Mouse (Mus musculus) limb, embryonic 15.5 days (tissue): ENCODE results near the gene Ccdc113. TPM values are rescaled to one million over a fixed set of nuclear protein-coding genes. Genes with fewer than 3 reads are reported as not detected.

ENCODE experiments used
- ATAC-seq: fragments of 200-750 bp; cut with Nextera tagmentation; 2 replicates; pipeline ENCODE4 v1.8.0; 2017; ENCODE audit warnings: low read depth, moderate TSS enrichment; ENCODE audit not compliant: insufficient number of reproducible peaks, low FRiP score, low TSS enrichment
- H3K27ac ChIP-seq: fragments of 300-500 bp; sonication (generic); 2 replicates; pipeline ENCODE4 v1.5.1; 2015; ENCODE audit warnings: moderate library complexity, mild to moderate bottlenecking, inconsistent platforms
- H3K27me3 ChIP-seq: fragments of 300-500 bp; sonication (generic); 2 replicates; pipeline ENCODE4 v1.6.1; 2015; ENCODE audit warnings: inconsistent platforms
- H3K36me3 ChIP-seq: fragments of 300-500 bp; sonication (generic); 2 replicates; pipeline ENCODE4 v1.6.1; 2015; ENCODE audit warnings: inconsistent platforms
- H3K4me1 ChIP-seq: fragments of 300-500 bp; sonication (generic); 2 replicates; pipeline ENCODE4 v1.6.1; 2015; ENCODE audit warnings: inconsistent platforms
- H3K4me2 ChIP-seq: fragments of 300-500 bp; sonication (generic); 2 replicates; pipeline ENCODE4 v1.6.1; 2015; ENCODE audit warnings: mild to moderate bottlenecking, inconsistent platforms
- H3K4me3 ChIP-seq: fragments of 300-500 bp; sonication (generic); 2 replicates; pipeline ENCODE4 v1.5.1; 2015; ENCODE audit warnings: mild to moderate bottlenecking, inconsistent platforms
- H3K9ac ChIP-seq: fragments of 300-500 bp; sonication (generic); 2 replicates; pipeline ENCODE4 v1.6.1; 2015; ENCODE audit warnings: inconsistent platforms
- H3K9me3 ChIP-seq: fragments of 300-500 bp; sonication (generic); 2 replicates; pipeline ENCODE4 v1.6.1; 2016; ENCODE audit warnings: inconsistent platforms
- WGBS: fragments of 180-500 bp; shearing (Covaris S2); methylation state at CpG from one replicate; pipeline ENCODE4 v1.1.7; 2015; 5-methylcytosine and 5-hydroxymethylcytosine counted together
- polyA plus RNA-seq: library from polyadenylated mRNA; unstranded; fragments of >200 nt; fragmentation: Nextera tagmentation; extraction: Ambion mirVana; gene quantifications from 2 replicates; pipeline ENCODE4 v1.2.1, GENCODE M21; 2015

Gene Ccdc113
- 0.52 and 0.89 TPM in 2 replicates for polyA plus RNA-seq

- H3K9ac ChIP-seq = no peak within 1 kb of the TSS
- H3K4me1 ChIP-seq = peaks cover 5% of the 10 kb centered on the region
- H3K27ac ChIP-seq = no peak within 1 kb of the TSS
- WGBS = 9% methylated on average over 33 of the region's 33 CpGs
- peak; percentile 64; the same call in 1 of the 2 replicates for ATAC-seq
- no peaks in the 10 kb centered on the region for H3K9me3 ChIP-seq
- peak within 1 kb of the TSS; percentile 40 for H3K4me3 ChIP-seq
- H3K4me2 ChIP-seq = peak within 1 kb of the TSS; percentile 68
- H3K27me3 ChIP-seq = no peaks in the 10 kb centered on the region
- H3K36me3 ChIP-seq = no peaks in the 10 kb centered on the region
Measured at GRCm38 (mm10) chr8:95533584-95534387, at the start of gene Ccdc113. Ccdc113 (plus strand) TSS chr8:95534085.

- H3K36me3 ChIP-seq = peaks cover 36% of the 10 kb centered on the region
- WGBS = under 1% methylated on average over 48 of the region's 95 CpGs
- H3K4me3 ChIP-seq = peak overlapping the region; percentile 89
- H3K27ac ChIP-seq = no peak overlapping the region
- H3K9ac ChIP-seq = peak overlapping the region; percentile 96
- no peaks in the 10 kb centered on the region for H3K27me3 ChIP-seq
- no peaks in the 10 kb centered on the region for H3K9me3 ChIP-seq
- H3K4me1 ChIP-seq = peaks cover 22% of the 10 kb centered on the region
- H3K4me2 ChIP-seq = peak overlapping the region; percentile 85
- ATAC-seq = peak; percentile 23; the same call in 1 of the 2 replicates
Measured at GRCm38 (mm10) chr8:95487800-95488697, 45.8 kb upstream of the Ccdc113 start.

- ATAC-seq = peak; percentile 88
- 4% methylated on average over 18 of the region's 42 CpGs for WGBS
- Histone ChIP-seq H3K9me3 (no peaks in the 10 kb centered on the region), H3K36me3 (peaks cover 29% of the 10 kb centered on the region), H3K4me1 (peaks cover 22% of the 10 kb centered on the region), H3K27ac (no peak overlapping the region), H3K9ac (peak overlapping the region; percentile 96), H3K4me3 (peak overlapping the region; percentile 89), H3K4me2 (peak overlapping the region; percentile 60), H3K27me3 (no peaks in the 10 kb centered on the region)
Measured at GRCm38 (mm10) chr8:95488698-95489332, 45.1 kb upstream of the Ccdc113 start.

- 83% methylated on average over 5 of the region's 5 CpGs for WGBS
- H3K9ac ChIP-seq = peak within 1 kb of the TSS; percentile 96
Measured at GRCm38 (mm10) chr8:95490006-95490405, 43.9 kb upstream of the Ccdc113 start, which contains the start of gene Csnk2a2. Csnk2a2 (minus strand) TSS chr8:95490039.

GRCm38 (mm10) chr8:95492057-95492456, 41.8 kb upstream of the Ccdc113 start:
- H3K27me3 ChIP-seq = no peaks in the 10 kb centered on the region
- no peak for ATAC-seq
- 58% methylated on average over 4 of the region's 4 CpGs for WGBS
- no peak overlapping the region for H3K27ac ChIP-seq
- no peak overlapping the region for H3K9ac ChIP-seq
- peaks cover 13% of the 10 kb centered on the region for H3K4me1 ChIP-seq
- H3K4me2 ChIP-seq = no peak overlapping the region
- no peaks in the 10 kb centered on the region for H3K9me3 ChIP-seq
- H3K36me3 ChIP-seq = no peaks in the 10 kb centered on the region
- H3K4me3 ChIP-seq = no peak overlapping the region

More at GRCm38 (mm10) chr8:95490006-95490405, 43.9 kb upstream of the Ccdc113 start, which contains the start of gene Csnk2a2:
- H3K27me3 ChIP-seq = no peaks in the 10 kb centered on the region
- peak within 1 kb of the TSS; percentile 60 for H3K4me2 ChIP-seq
- ATAC-seq = no peak
- H3K27ac ChIP-seq = no peak within 1 kb of the TSS
- peak within 1 kb of the TSS; percentile 89 for H3K4me3 ChIP-seq
- peaks cover 18% of the 10 kb centered on the region for H3K36me3 ChIP-seq
- H3K4me1 ChIP-seq = peaks cover 22% of the 10 kb centered on the region
- no peaks in the 10 kb centered on the region for H3K9me3 ChIP-seq

GRCm38 (mm10) chr8:95495444-95495843, 38.4 kb upstream of the Ccdc113 start:
- Histone ChIP-seq H3K9ac (no peak overlapping the region), H3K9me3 (no peaks in the 10 kb centered on the region), H3K27ac (no peak overlapping the region), H3K4me1 (no peaks in the 10 kb centered on the region), H3K4me2 (no peak overlapping the region), H3K4me3 (no peak overlapping the region), H3K36me3 (no peaks in the 10 kb centered on the region), H3K27me3 (no peaks in the 10 kb centered on the region)
- ATAC-seq = no peak
- WGBS = 71% methylated on average over 6 of the region's 6 CpGs

GRCm38 (mm10) chr8:95496420-95496819, 37.5 kb upstream of the Ccdc113 start:
- no peaks in the 10 kb centered on the region for H3K9me3 ChIP-seq
- H3K4me2 ChIP-seq = no peak overlapping the region
- H3K9ac ChIP-seq = no peak overlapping the region
- WGBS = 29% methylated on average over 3 of the region's 3 CpGs
- no peak overlapping the region for H3K27ac ChIP-seq
- ATAC-seq = no peak
- no peaks in the 10 kb centered on the region for H3K4me1 ChIP-seq
- no peaks in the 10 kb centered on the region for H3K36me3 ChIP-seq
- H3K27me3 ChIP-seq = no peaks in the 10 kb centered on the region
- no peak overlapping the region for H3K4me3 ChIP-seq

GRCm38 (mm10) chr8:95497821-95498220, 36.1 kb upstream of the Ccdc113 start:
- no peak overlapping the region for H3K27ac ChIP-seq
- H3K27me3 ChIP-seq = no peaks in the 10 kb centered on the region
- H3K4me1 ChIP-seq = no peaks in the 10 kb centered on the region
- no peak overlapping the region for H3K4me3 ChIP-seq
- no peak overlapping the region for H3K4me2 ChIP-seq
- no peak for ATAC-seq
- H3K9ac ChIP-seq = no peak overlapping the region
- 76% methylated on average over 3 of the region's 3 CpGs for WGBS
- no peaks in the 10 kb centered on the region for H3K9me3 ChIP-seq
- H3K36me3 ChIP-seq = no peaks in the 10 kb centered on the region

- H3K36me3 ChIP-seq = no peaks in the 10 kb centered on the region
- H3K4me3 ChIP-seq = no peak overlapping the region
- no peak overlapping the region for H3K4me2 ChIP-seq
- no peaks in the 10 kb centered on the region for H3K27me3 ChIP-seq
- no peaks in the 10 kb centered on the region for H3K9me3 ChIP-seq
- no peak overlapping the region for H3K9ac ChIP-seq
- no peak for ATAC-seq
- 69% methylated on average over 4 of the region's 4 CpGs for WGBS
- H3K4me1 ChIP-seq = no peaks in the 10 kb centered on the region
- no peak overlapping the region for H3K27ac ChIP-seq
Measured at GRCm38 (mm10) chr8:95499266-95500064, 34.4 kb upstream of the Ccdc113 start.

- H3K4me1 ChIP-seq = no peaks in the 10 kb centered on the region
- no peak overlapping the region for H3K9ac ChIP-seq
- H3K4me2 ChIP-seq = no peak overlapping the region
- WGBS = 96% methylated on average over 5 of the region's 5 CpGs
- H3K9me3 ChIP-seq = no peaks in the 10 kb centered on the region
- no peak overlapping the region for H3K27ac ChIP-seq
- no peak for ATAC-seq
- no peak overlapping the region for H3K4me3 ChIP-seq
- no peaks in the 10 kb centered on the region for H3K36me3 ChIP-seq
- no peaks in the 10 kb centered on the region for H3K27me3 ChIP-seq
Measured at GRCm38 (mm10) chr8:95500436-95500835, 33.4 kb upstream of the Ccdc113 start.

GRCm38 (mm10) chr8:95502431-95502830, 31.5 kb upstream of the Ccdc113 start:
- Histone ChIP-seq H3K4me1 (no peaks in the 10 kb centered on the region), H3K4me2 (no peak overlapping the region), H3K9me3 (no peaks in the 10 kb centered on the region), H3K27ac (no peak overlapping the region), H3K9ac (no peak overlapping the region), H3K36me3 (no peaks in the 10 kb centered on the region), H3K4me3 (no peak overlapping the region), H3K27me3 (no peaks in the 10 kb centered on the region)
- no peak for ATAC-seq
- 71% methylated on average over 7 of the region's 7 CpGs for WGBS
